Mouse (Mus musculus): ENCODE measurements at regions not wholly inside any gene's neighbourhood (a gene's known extent, or its start where the extent isn't known, plus 50 kb on each side); places are given as distances from the start of the nearest gene placed in this dataset.

DNA sequence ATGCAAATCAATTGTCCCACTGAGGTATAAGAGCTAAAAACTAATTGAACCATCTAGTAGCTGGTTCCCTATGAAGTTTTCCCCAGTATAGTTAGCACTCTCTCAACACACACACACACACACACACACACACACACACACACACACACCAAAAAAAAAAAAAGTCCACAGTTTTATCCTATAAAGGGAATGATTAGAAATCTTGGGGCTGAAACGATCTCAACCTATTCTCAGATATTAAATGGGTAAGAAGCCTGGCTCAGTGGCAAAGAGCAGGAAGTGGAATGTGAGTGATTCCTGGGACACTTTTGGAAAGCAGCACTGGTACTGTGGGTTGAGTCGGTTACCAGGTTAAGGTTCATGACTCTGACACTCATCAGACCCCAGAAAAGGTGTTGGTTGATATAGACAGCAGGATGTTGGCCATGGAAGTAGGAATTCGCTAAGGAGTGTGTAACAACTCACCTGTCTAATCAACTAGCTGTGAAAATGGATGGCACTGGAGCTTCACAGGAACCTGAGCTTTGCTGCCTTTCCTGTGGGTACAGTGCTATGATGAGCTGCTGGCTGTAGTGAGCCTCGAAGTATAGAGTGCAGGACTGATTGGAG, 140.8 kb downstream of the Gm21738 start:
- no peak for TF ChIP-seq POLR2A (IDR thresholded peaks at IDR 0.05; ENCODE audit: control insufficient read depth, extremely low read depth, insufficient read depth, low read length, poor library complexity)
- TF ChIP-seq CTCF (IDR thresholded peaks at IDR 0.05; ENCODE audit: borderline replicate concordance, control insufficient read depth, extremely low read depth, insufficient read depth, low read length, poor library complexity) = no peak
